Mouse (Mus musculus): Measurements from ENCODE around the gene Guk1. TPM values are rescaled to one million over a fixed set of nuclear protein-coding genes. Genes with fewer than 3 reads are reported as not detected.

Guk1 gene
- polyA plus RNA-seq, 1 experiment from 2014 or later: 112 TPM

DNA sequence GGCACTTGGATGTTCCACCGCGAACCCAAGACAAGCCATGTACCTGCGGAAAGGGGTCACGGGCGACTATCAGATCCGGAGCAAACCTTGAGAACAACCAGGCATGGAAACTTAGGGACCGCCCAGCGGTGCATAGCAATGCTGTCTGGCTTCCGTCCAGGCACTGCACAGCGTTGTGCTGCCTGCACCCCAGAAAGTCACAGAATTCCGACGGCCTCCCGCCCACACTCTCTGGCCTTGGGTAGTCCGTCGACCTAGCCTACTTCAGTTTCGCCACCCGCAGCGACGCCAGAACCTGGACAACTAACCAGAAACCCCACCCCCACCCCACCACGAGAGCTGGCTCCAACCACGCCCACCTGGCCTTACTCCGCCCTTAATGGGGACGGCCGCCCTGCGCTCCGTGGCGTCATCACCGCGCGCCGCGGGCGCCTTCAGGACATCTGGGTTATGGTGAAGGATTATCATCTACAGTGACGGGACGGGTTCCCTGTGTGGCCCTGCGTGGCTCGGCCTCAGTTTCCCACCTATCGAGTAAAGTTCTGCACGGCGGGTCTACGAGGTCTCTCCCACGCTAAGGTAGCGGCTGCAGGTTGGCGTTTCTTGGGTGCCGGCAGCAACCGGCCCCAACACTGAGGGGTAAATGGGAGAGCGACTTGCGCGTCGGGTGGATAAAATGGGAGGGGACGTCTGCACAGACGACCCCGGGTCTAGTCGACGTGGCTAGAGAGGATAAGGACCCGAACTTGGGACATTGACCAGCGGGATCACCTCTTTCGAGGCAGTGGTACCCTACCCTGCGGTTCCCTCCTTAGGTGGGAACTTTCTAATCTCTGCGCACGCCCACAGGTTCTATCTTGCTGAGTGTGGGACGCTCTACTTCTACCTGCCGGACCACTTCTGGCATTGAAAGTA is 10.3 kb upstream of the Guk1 start, which contains the start of gene Mrpl55:
Gene Mrpl55, plus strand, starts transcription at position 406 of the 915 bp plus-strand sequence.
- peak; percentile 92 for ATAC-seq (ENCODE audit: insufficient read depth, low FRiP score, low TSS enrichment)
- peaks cover 2% of the 10 kb centered on the region; the same call in 1 of the 2 replicates for H3K36me3 ChIP-seq (ENCODE audit: control insufficient read depth, insufficient read depth, low read length)
- WGBS: under 1% methylated on average over 63 of the region's 63 CpGs
- H3K27ac ChIP-seq (ENCODE audit: low read depth, low read length): no peak within 1 kb of the TSS
- peak within 1 kb of the TSS; percentile 73 for H3K9ac ChIP-seq (ENCODE audit: low read length)
- H3K4me3 ChIP-seq (ENCODE audit: low read depth, low read length): peak within 1 kb of the TSS; percentile 82
- H3K9me3 ChIP-seq (ENCODE audit: control insufficient read depth, low read length): no peaks in the 10 kb centered on the region
- no peaks in the 10 kb centered on the region for H3K27me3 ChIP-seq (ENCODE audit: control insufficient read depth, insufficient read depth, low read length)
- peak within 1 kb of the TSS; percentile 77 for H3K4me2 ChIP-seq (ENCODE audit: low read depth)
- DNase-seq (ENCODE audit: low spot score): peak; percentile 97
- peaks cover 12% of the 10 kb centered on the region for H3K4me1 ChIP-seq (ENCODE audit: control insufficient read depth, insufficient read depth, low read length)

DNA sequence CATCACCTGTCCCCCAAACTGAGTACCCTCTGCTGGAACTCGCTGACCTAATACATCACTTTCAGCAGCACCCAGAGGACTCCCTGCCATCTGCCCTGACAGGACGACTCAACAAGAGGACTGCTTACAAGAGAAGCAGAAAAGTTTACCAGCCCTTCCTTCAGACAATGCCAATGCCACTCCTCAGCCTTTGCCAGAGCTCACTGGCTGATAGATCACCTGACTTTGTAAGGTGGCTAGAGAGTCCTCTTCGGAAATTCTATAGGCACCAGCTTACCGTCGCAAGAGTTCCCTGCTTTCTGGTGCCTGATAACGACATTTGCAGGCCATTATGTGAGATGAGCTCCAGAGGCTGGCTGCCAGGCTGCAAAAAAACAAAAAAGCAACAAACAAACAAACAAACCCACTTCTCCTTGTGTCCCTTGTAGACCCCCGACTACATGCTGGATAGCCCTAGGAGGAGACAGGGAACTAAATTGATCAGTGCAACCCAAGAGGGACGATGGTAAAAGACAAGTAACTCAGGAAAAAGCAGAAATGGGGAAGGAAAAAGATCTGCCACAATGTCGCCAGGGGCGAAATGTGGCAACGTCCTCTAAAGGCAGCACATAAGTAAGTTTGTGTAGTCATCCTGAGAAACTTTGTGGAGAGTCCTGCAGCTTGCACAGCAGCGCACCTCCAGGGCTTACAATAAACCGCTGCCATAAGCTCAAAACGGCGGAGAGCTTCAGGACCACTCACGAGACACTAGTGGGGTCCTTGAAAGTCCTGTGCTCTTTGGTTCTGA is 9.4 kb upstream of the Guk1 start:
- no peak for ATAC-seq (ENCODE audit: insufficient read depth, low FRiP score, low TSS enrichment)

DNA sequence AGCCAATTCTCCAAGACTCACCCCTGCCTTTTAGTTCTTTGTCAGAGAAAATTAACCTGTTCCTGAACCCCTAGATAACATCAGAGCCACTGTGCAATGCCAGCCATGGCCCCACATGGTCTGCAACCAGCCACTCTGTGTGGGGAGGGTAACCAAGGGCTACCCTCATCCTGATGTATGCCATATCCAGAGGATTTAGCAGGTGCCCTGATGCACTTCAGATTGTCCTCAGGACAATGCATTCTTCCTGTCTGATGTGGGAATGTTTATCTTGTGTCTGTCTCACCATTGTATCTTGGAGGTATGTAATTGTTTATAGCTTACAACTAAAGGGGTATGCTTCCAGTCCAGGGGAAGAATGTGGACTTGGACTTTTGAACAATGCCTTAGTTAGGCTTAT is 4.2 kb upstream of the Guk1 start:
- Histone ChIP-seq H3K4me1 (ENCODE audit: control insufficient read depth, insufficient read depth, low read length) (no peaks in the 10 kb centered on the region), H3K27me3 (ENCODE audit: control insufficient read depth, insufficient read depth, low read length) (no peaks in the 10 kb centered on the region), H3K36me3 (ENCODE audit: control insufficient read depth, insufficient read depth, low read length) (no peaks in the 10 kb centered on the region), H3K4me2 (ENCODE audit: low read depth) (no peak overlapping the region), H3K27ac (ENCODE audit: low read depth, low read length) (no peak overlapping the region), H3K9ac (ENCODE audit: low read length) (no peak overlapping the region), H3K9me3 (ENCODE audit: control insufficient read depth, low read length) (no peaks in the 10 kb centered on the region), H3K4me3 (ENCODE audit: low read depth, low read length) (no peak overlapping the region)
- no peak for DNase-seq (ENCODE audit: low spot score)
- no peak for ATAC-seq (ENCODE audit: insufficient read depth, low FRiP score, low TSS enrichment)

More for the DNA sequence above, 9.4 kb upstream of the Guk1 start:
- Histone ChIP-seq H3K27ac (ENCODE audit: low read depth, low read length) (no peak overlapping the region), H3K27me3 (ENCODE audit: control insufficient read depth, insufficient read depth, low read length) (no peaks in the 10 kb centered on the region), H3K4me2 (ENCODE audit: low read depth) (peak overlapping the region; percentile 77), H3K4me1 (ENCODE audit: control insufficient read depth, insufficient read depth, low read length) (peaks cover 12% of the 10 kb centered on the region), H3K4me3 (ENCODE audit: low read depth, low read length) (peak overlapping the region; percentile 82), H3K9me3 (ENCODE audit: control insufficient read depth, low read length) (no peaks in the 10 kb centered on the region), H3K36me3 (ENCODE audit: control insufficient read depth, insufficient read depth, low read length) (peaks cover 2% of the 10 kb centered on the region; the same call in 1 of the 2 replicates), H3K9ac (ENCODE audit: low read length) (peak overlapping the region; percentile 73)
- WGBS: 36% methylated on average over 16 of the region's 16 CpGs
- DNase-seq (ENCODE audit: low spot score): no peak

DNA sequence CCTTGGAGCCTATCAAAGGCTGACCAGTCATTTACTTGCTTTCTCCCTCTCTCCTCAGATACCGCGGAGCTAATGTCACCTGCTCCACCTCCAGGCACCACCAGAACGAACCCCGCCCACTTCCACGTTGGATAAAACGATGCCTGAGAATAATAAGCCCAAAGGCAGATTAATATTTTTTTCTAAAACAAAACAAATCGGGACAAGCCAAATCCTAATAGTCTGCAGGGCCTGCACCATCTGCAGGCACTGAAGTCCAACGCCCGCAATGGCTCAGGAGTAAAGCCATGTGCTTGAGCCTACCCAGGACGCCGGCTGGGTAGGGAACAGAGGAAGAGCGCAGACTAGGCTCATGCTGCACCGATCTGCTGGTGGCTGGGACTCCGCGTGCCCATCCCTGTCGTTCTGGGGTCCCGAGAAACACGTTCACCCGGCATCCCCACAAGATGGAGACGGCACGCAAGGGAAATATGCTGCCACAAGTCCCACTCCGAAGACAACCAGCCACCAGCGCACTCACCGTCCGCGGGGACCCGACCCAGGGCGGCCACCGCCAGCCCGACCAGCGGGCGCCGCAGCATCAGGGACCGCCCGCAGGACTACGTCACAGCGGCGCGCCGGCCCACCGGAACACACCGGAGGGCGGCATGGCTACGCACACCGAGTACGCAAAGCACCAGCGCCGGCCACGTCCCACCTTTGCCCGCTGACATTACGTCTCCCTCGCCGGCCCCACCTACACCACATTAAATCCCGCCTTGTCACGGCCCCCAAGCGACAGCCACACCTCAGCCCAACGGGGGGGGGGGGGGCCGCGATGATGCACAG is 567 bp downstream of the Guk1 start:
- Histone ChIP-seq H3K36me3 (ENCODE audit: control insufficient read depth, insufficient read depth, low read length) (no peaks in the 10 kb centered on the region), H3K4me3 (ENCODE audit: low read depth, low read length) (peak overlapping the region; percentile 69), H3K9ac (ENCODE audit: low read length) (peak overlapping the region; percentile 53), H3K27me3 (ENCODE audit: control insufficient read depth, insufficient read depth, low read length) (no peaks in the 10 kb centered on the region), H3K4me1 (ENCODE audit: control insufficient read depth, insufficient read depth, low read length) (no peaks in the 10 kb centered on the region), H3K4me2 (ENCODE audit: low read depth) (peak overlapping the region; percentile 58), H3K27ac (ENCODE audit: low read depth, low read length) (peak overlapping the region; percentile 63), H3K9me3 (ENCODE audit: control insufficient read depth, low read length) (no peaks in the 10 kb centered on the region)
- WGBS: under 1% methylated on average over 57 of the region's 59 CpGs
- DNase-seq (ENCODE audit: low spot score) (peak; percentile 88), ATAC-seq (ENCODE audit: insufficient read depth, low FRiP score, low TSS enrichment) (peak; percentile 97)

DNA sequence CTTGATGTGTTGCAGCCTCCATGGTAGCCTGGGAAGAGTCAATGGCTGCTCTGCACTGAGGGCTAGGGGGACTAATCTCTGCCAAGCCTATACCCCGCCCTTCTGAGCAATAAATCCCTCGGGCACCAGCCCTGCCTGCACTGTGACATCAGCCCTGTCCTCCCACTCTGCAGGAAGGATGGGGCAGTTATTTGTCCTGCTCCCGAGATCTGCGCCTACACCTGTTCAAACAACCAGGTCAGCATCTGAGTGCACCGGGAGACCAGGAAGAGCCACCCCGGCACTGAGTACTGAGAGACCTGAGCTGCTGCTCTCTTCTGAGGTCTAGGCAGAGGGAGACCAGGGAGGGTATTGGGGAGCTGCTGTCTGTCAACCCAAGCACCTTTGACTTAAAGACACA is 4.3 kb downstream of the Guk1 start:
- H3K4me2 ChIP-seq (ENCODE audit: low read depth): no peak overlapping the region
- no peak overlapping the region for H3K9ac ChIP-seq (ENCODE audit: low read length)
- DNase-seq (ENCODE audit: low spot score) (no peak), ATAC-seq (ENCODE audit: insufficient read depth, low FRiP score, low TSS enrichment) (no peak)
- H3K9me3 ChIP-seq (ENCODE audit: control insufficient read depth, low read length): no peaks in the 10 kb centered on the region
- H3K36me3 ChIP-seq (ENCODE audit: control insufficient read depth, insufficient read depth, low read length): peaks cover 4% of the 10 kb centered on the region
- 72% methylated on average over 6 of the region's 6 CpGs for WGBS
- H3K4me3 ChIP-seq (ENCODE audit: low read depth, low read length): no peak overlapping the region
- no peaks in the 10 kb centered on the region for H3K27me3 ChIP-seq (ENCODE audit: control insufficient read depth, insufficient read depth, low read length)
- H3K4me1 ChIP-seq (ENCODE audit: control insufficient read depth, insufficient read depth, low read length): no peaks in the 10 kb centered on the region
- H3K27ac ChIP-seq (ENCODE audit: low read depth, low read length): no peak overlapping the region

DNA sequence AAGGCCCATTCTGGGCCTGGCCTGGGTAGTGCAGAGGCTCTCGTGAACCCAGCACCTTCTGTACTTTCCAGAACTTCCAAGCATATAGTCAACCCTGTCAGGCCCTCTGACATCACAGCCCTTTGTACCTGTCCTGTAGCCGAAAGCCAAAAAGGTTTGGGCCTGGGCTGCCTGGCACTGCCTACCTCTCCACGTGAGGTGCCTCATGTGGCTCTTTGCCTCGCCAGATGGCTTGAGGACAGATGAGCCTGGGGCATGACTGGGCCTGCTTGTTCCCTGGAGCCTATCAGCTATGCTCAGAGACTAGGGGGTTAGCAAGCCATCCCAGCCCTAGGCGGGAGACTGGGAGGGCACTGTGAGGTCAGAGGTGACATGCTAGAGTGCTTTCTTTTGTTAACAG is 6.5 kb downstream of the Guk1 start:
- H3K27ac ChIP-seq (ENCODE audit: low read depth, low read length): no peak overlapping the region
- no peak overlapping the region for H3K4me3 ChIP-seq (ENCODE audit: low read depth, low read length)
- whole genome bisulfite sequencing: 79% methylated on average over 5 of the region's 5 CpGs
- DNase-seq (ENCODE audit: low spot score): no peak
- ATAC-seq (ENCODE audit: insufficient read depth, low FRiP score, low TSS enrichment): no peak
- H3K9me3 ChIP-seq (ENCODE audit: control insufficient read depth, low read length): no peaks in the 10 kb centered on the region
- no peaks in the 10 kb centered on the region for H3K4me1 ChIP-seq (ENCODE audit: control insufficient read depth, insufficient read depth, low read length)
- no peak overlapping the region for H3K4me2 ChIP-seq (ENCODE audit: low read depth)
- peaks cover 4% of the 10 kb centered on the region for H3K36me3 ChIP-seq (ENCODE audit: control insufficient read depth, insufficient read depth, low read length)
- H3K9ac ChIP-seq (ENCODE audit: low read length): no peak overlapping the region
- no peaks in the 10 kb centered on the region for H3K27me3 ChIP-seq (ENCODE audit: control insufficient read depth, insufficient read depth, low read length)

DNA sequence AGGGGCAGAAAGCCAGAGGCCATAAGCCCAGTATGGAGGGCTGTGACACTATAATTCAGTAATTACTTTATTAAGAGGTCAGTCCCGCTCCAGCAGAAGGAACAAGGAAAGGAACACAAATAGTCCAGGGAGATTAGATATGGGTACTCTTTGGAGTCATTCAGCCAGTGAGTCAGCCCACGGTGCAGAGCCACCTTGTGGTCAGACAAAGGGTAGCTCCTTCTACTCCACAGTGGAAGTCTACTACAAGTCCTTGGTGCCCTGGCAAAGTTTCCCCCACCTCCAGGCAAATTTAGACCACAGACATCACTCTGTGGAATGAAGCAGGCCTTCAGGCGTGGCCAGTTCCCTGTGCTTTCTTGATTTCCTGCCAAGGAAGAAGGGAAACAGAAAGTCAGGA is 8.2 kb downstream of the Guk1 start:
- Histone ChIP-seq H3K27ac (ENCODE audit: low read depth, low read length) (no peak overlapping the region), H3K4me2 (ENCODE audit: low read depth) (no peak overlapping the region), H3K36me3 (ENCODE audit: control insufficient read depth, insufficient read depth, low read length) (peaks cover 4% of the 10 kb centered on the region), H3K4me1 (ENCODE audit: control insufficient read depth, insufficient read depth, low read length) (no peaks in the 10 kb centered on the region), H3K27me3 (ENCODE audit: control insufficient read depth, insufficient read depth, low read length) (peaks cover 2% of the 10 kb centered on the region; the same call in 1 of the 2 replicates), H3K4me3 (ENCODE audit: low read depth, low read length) (no peak overlapping the region), H3K9me3 (ENCODE audit: control insufficient read depth, low read length) (no peaks in the 10 kb centered on the region), H3K9ac (ENCODE audit: low read length) (no peak overlapping the region)
- ATAC-seq (ENCODE audit: insufficient read depth, low FRiP score, low TSS enrichment) (peak; percentile 23; the same call in 1 of the 2 replicates), DNase-seq (ENCODE audit: low spot score) (peak; percentile 40)
- WGBS: 53% methylated on average over 3 of the region's 3 CpGs

DNA sequence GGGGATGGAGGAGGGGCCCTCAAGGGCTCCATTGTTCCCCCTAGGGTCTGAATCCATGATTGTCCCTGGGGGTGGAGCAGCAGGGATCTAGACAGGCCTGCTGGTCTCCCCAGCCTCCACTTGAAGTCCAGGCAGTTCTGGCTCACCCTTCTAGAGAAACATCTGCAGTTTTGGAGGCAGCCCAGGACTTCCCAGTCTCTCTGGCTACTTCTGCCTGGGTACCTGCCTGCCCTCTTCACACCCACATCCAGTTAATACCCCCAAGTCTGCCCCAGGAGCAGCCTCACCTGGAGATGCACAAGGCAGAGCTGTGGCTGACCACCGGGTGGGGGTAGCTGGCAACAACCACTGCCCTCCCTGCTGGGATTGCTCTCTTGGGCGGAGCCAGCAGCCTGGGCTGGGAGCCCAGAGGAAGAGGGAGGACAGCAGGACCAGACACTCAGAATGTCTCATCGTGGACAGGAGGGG is 9.1 kb downstream of the Guk1 start, which contains the start of gene Gjc2:
Gene Gjc2, minus strand, starts transcription at position 350 of the 468 bp plus-strand sequence.
- Histone ChIP-seq H3K9me3 (ENCODE audit: control insufficient read depth, low read length) (no peaks in the 10 kb centered on the region), H3K4me1 (ENCODE audit: control insufficient read depth, insufficient read depth, low read length) (no peaks in the 10 kb centered on the region), H3K27me3 (ENCODE audit: control insufficient read depth, insufficient read depth, low read length) (peaks cover 11% of the 10 kb centered on the region), H3K27ac (ENCODE audit: low read depth, low read length) (no peak within 1 kb of the TSS), H3K9ac (ENCODE audit: low read length) (no peak within 1 kb of the TSS), H3K4me2 (ENCODE audit: low read depth) (no peak within 1 kb of the TSS), H3K4me3 (ENCODE audit: low read depth, low read length) (no peak within 1 kb of the TSS), H3K36me3 (ENCODE audit: control insufficient read depth, insufficient read depth, low read length) (peaks cover 4% of the 10 kb centered on the region)
- 54% methylated on average over 3 of the region's 3 CpGs for WGBS
- DNase-seq (ENCODE audit: low spot score): no peak
- ATAC-seq (ENCODE audit: insufficient read depth, low FRiP score, low TSS enrichment): no peak
